Comparison of ENCODE assay signal across 25 mouse cellular contexts in genomic region chr12:29605124-29605523, GRCm38 (mm10).
DNase-seq lines count a peak whose midpoint lies in the region; ATAC-seq and TF ChIP-seq lines count a peak whose summit lies in the region.
"Had no signal": no experiment of that assay in that cellular context is flagged by ENCODE, and none has a peak within 500 bp of the region (broad histone marks: within the 10 kb centered on the region; RNA-seq: fewer than 3 reads in every experiment).

No protein-coding gene starts in this region.

- H3K27me3 ChIP-seq in forebrain, postnatal 0 days (ENCODE audit: insufficient read depth, low read length): no peaks in the 10 kb centered on the region
- no peaks in the 10 kb centered on the region for H3K27me3 ChIP-seq in forebrain, embryonic 11.5 days (ENCODE audit: control insufficient read depth, insufficient read depth, low read length)
- H3K27me3 ChIP-seq: embryonic facial prominence, embryonic 12.5 days; heart, embryonic 15.5 days; hindbrain, embryonic 12.5 days; neural tube, embryonic 13.5 days had no signal

- H3K9ac ChIP-seq in forebrain, postnatal 0 days: no peak overlapping the region
- no peak overlapping the region for H3K9ac ChIP-seq in forebrain, embryonic 11.5 days (ENCODE audit: low read length)
- H3K9ac ChIP-seq: embryonic facial prominence, embryonic 12.5 days; heart, embryonic 15.5 days; hindbrain, embryonic 12.5 days; liver, embryonic 14.5 days; lung, embryonic 14.5 days; neural tube, embryonic 13.5 days had no signal

- no peak for DNase-seq in forebrain, postnatal 0 days
- no peak for DNase-seq in forebrain, embryonic 11.5 days (ENCODE audit: low spot score)
- DNase-seq in layer of hippocampus, adult 9-11 months: peak; percentile 46
- DNase-seq in layer of hippocampus, postnatal 14 days (ENCODE audit: low spot score in 2 of 2): no peak
- DNase-seq in brain, adult 2 months (ENCODE audit: low read depth, low spot score): peak; percentile 53
- peak; percentile 19 for DNase-seq in telencephalon, adult 2 months (ENCODE audit: low read depth, low spot score)
- no peak for DNase-seq in right cerebral cortex, postnatal 25 days
- DNase-seq: adrenal gland, postnatal 25 days; cerebellum, adult 2 months; cerebellum, postnatal 25 days; embryo, embryonic 11 days; gastrocnemius, postnatal 14 days; kidney, postnatal 14 days; layer of hippocampus, postnatal 36 days; liver; lung, embryonic 14.5 days; lung, postnatal 14 days; thymus, postnatal 4 days had no signal

- no peak overlapping the region for H3K4me3 ChIP-seq in forebrain, postnatal 0 days (ENCODE audit: low read depth, low read length)
- H3K4me3 ChIP-seq in forebrain, embryonic 11.5 days (ENCODE audit: low read depth, low read length): no peak overlapping the region
- H3K4me3 ChIP-seq: embryonic facial prominence, embryonic 12.5 days; heart, embryonic 10.5 days; heart, embryonic 15.5 days; hindbrain, embryonic 12.5 days; neural tube, embryonic 13.5 days had no signal

- H3K27ac ChIP-seq in forebrain, postnatal 0 days (ENCODE audit: low read depth, low read length): no peak overlapping the region
- no peak overlapping the region for H3K27ac ChIP-seq in forebrain, embryonic 11.5 days (ENCODE audit: low read depth, low read length)
- H3K27ac ChIP-seq: embryonic facial prominence, embryonic 12.5 days; heart, embryonic 10.5 days; heart, embryonic 15.5 days; hindbrain, embryonic 12.5 days; liver, embryonic 14.5 days; neural tube, embryonic 13.5 days had no signal

- H3K9me3 ChIP-seq in forebrain, postnatal 0 days (ENCODE audit: low read length): no peaks in the 10 kb centered on the region
- H3K9me3 ChIP-seq in forebrain, embryonic 11.5 days (ENCODE audit: control insufficient read depth, low read length): no peaks in the 10 kb centered on the region
- H3K9me3 ChIP-seq: embryonic facial prominence, embryonic 12.5 days; heart, embryonic 10.5 days; heart, embryonic 15.5 days; hindbrain, embryonic 12.5 days; neural tube, embryonic 13.5 days had no signal

- H3K4me2 ChIP-seq in forebrain, postnatal 0 days (ENCODE audit: low read depth): no peak overlapping the region
- H3K4me2 ChIP-seq in forebrain, embryonic 11.5 days (ENCODE audit: low read depth, low read length, severe bottlenecking): no peak overlapping the region
- H3K4me2 ChIP-seq: embryonic facial prominence, embryonic 12.5 days; heart, embryonic 15.5 days; hindbrain, embryonic 12.5 days; lung, embryonic 14.5 days; neural tube, embryonic 13.5 days had no signal

- no peak for TF ChIP-seq CTCF in forebrain, postnatal 0 days (IDR thresholded peaks at IDR 0.05; ENCODE audit: low read depth)

- H3K4me1 ChIP-seq in forebrain, postnatal 0 days (ENCODE audit: insufficient read depth): no peaks in the 10 kb centered on the region
- H3K4me1 ChIP-seq in forebrain, embryonic 11.5 days (replicated peaks; ENCODE audit: control insufficient read depth, insufficient read depth, low read length): no peaks in the 10 kb centered on the region
- H3K4me1 ChIP-seq: embryonic facial prominence, embryonic 12.5 days; heart, embryonic 10.5 days; heart, embryonic 15.5 days; hindbrain, embryonic 12.5 days had no signal

- peaks cover 2% of the 10 kb centered on the region for H3K36me3 ChIP-seq in forebrain, postnatal 0 days (ENCODE audit: insufficient read depth)
- H3K36me3 ChIP-seq in forebrain, embryonic 11.5 days (ENCODE audit: control insufficient read depth, insufficient read depth, low read length): no peaks in the 10 kb centered on the region
- H3K36me3 ChIP-seq: embryonic facial prominence, embryonic 12.5 days; heart, embryonic 10.5 days; heart, embryonic 15.5 days; hindbrain, embryonic 12.5 days had no signal

- peak; percentile 50 for ATAC-seq in forebrain, postnatal 0 days
- no peak for ATAC-seq in forebrain, embryonic 11.5 days (replicated peaks; ENCODE audit: low FRiP score)
- ATAC-seq: intestine, postnatal 0 days had no signal

- 77% methylated on average over 5 of the region's 5 CpGs for WGBS in forebrain, postnatal 0 days
- 81% methylated on average over 5 of the region's 5 CpGs for WGBS in forebrain, embryonic 11.5 days

Comparison
In these comparisons a context has a peak if more than half of its experiments do, and no peak if none do; other contexts are left out.
1. DNase-seq: peak in layer of hippocampus, adult 9-11 months (single experiment), brain, adult 2 months (single experiment) and telencephalon, adult 2 months (single experiment); none in forebrain, postnatal 0 days (single experiment), forebrain, embryonic 11.5 days (single experiment), layer of hippocampus, postnatal 14 days (0 of 2) and right cerebral cortex, postnatal 25 days (single experiment).